Mouse (Mus musculus): ENCODE data around the gene Erc2.

GRCm38 (mm10) chr14:27778503-27778902, 156.3 kb downstream of the Erc2 start:
- TF ChIP-seq CTCF (IDR thresholded peaks at IDR 0.05; ENCODE audit: extremely low read depth, insufficient read length, insufficient replicate concordance, low read depth, low read length), result no peak
- no peak for TF ChIP-seq POLR2A (IDR thresholded peaks at IDR 0.05; ENCODE audit: low read depth, low read length)
